Mouse (Mus musculus): ENCODE results near the gene Dnajc5. TPM values are rescaled to one million over a fixed set of nuclear protein-coding genes. Genes with fewer than 3 reads are reported as not detected.

The Dnajc5 gene
- polyA plus RNA-seq, 1 experiment = 52.7 TPM

DNA sequence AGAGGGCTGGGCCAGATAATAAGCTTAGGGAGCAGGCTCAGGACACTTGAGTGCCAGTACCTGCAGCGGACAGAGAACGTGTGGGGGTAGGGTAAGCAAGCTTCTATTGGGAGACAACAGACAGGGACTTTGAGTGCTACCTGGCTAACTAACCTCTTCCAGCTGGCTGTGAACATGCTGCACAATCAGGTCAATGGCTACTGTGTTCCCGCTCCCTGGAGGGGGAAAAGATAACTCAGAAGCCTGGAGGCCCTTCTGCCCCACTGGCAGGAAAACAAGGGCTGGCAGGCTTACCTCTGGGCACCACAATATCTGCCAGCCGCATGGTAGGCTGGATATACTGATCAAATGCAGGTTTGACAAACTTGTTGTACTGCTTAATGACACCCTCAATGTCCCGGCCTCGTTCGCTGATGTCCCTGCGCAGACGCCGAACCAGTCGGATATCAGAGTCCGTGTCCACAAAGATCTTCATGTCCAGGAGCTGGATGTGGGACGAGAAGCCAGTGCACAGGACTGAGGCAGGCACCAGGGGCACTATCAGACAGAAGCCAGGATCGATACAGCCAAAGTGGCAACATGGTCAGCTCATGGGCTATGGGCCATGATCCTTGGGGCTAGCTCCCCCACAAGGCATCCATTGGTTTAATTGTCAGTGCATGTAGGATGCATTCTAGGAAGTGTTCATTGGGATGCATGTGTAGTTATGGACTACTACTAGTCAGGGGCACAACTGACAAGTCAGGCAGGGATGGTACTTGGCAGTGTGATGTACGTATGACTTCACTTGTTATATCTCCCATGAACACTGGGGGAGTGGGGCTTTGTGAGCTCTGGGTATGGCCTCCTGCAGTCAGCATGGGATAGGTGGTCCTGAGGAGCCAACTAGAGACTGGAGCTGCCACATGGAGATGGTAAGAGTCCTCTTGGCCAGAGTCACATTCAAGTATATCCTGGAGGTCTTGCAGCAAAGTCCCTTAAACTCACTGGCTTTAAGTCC lies 52.9 kb downstream of the Dnajc5 start:
- peak; percentile 17 for DNase-seq (ENCODE audit: low spot score)

DNA sequence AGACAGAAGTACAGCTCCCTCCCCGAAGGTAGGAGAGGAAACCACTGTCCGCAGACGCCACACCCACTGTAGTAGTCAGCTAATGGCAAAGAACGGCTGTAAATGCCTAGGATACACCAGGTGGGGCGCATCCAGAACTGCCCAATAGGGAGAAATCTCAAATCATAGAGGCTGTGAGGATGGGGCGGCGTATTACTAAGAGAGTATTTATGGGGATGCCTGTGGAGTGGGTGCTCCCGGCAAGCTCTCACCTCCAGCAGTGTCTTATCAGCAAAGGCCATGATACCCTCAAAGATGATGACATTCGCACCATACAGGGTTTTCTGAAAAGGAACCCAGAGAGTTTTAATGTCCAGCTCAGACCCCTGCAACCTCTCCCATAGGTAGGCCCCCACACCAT lies 53.7 kb downstream of the Dnajc5 start:
- DNase-seq (ENCODE audit: low spot score) = peak; percentile 14

DNA sequence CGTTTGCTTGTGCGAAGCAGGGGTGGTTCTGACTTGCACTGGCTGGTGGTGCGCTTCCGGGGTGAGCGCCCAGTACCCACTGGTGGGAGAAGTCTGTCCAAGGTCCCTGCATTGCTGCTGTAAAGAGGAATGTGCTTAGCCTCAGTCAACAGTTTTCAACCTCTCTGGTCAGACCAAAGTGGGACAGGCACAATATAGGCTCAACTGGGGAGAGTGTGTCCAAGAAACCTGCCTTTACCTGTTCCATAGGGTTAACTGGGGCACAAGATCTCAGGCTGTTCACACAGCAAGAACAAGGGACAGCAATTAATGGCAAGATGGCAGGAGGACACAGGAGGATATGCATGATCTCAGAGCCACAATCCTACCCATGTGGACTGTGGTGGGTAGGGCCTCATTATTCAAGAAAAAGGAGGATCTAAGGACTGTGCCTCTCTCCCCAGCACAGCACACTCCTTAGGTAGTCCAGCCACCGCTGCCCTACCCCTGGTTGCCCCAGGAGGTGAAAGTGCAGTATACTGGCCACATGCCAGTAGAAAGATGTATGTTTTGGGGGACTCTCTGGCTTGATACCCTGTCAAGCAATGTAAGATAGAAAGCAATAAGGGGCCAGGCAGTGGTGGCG lies 54.7 kb downstream of the Dnajc5 start:
- DNase-seq (ENCODE audit: low spot score) = peak; percentile 14

DNA sequence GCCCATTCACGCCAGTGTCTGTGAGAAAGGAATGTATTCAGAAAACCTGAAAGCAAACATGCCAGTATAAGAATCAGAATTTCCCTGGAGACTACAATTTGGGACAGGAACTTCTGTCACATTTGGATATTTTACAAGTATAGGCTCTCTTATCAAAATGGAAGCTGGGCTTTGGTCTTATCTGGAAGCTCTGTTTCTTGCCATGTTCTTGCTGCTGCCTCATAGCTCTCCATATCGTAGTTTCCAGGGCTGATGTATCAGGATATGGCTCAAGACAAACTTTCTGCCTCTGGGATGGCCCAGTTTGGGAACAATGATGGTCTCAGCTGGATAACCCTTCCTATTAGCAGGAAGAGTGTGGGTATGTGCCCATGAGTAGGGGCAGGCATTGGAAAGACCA lies 56.3 kb downstream of the Dnajc5 start:
- peak; percentile 7 for DNase-seq (ENCODE audit: low spot score)

DNA sequence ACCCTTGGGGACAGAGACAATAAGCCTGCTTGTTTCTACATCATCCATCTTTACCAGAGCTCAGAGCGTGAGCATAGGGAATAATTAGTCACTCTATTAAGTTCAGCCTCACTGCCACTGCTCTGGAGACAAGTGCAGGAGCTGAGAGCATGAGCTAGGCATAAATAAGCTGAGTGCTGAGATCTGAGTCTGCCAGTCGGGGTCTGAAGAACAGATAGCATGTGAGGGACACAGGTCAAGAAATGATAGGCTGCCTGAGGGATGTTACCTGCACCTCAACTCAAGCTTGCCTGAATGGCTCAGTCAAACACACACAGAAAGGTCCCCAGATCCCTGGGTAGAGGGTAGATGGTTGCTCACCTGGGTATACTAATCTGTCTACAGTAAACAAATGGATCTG lies 56.8 kb downstream of the Dnajc5 start:
- DNase-seq (ENCODE audit: low spot score) = peak; percentile 10

DNA sequence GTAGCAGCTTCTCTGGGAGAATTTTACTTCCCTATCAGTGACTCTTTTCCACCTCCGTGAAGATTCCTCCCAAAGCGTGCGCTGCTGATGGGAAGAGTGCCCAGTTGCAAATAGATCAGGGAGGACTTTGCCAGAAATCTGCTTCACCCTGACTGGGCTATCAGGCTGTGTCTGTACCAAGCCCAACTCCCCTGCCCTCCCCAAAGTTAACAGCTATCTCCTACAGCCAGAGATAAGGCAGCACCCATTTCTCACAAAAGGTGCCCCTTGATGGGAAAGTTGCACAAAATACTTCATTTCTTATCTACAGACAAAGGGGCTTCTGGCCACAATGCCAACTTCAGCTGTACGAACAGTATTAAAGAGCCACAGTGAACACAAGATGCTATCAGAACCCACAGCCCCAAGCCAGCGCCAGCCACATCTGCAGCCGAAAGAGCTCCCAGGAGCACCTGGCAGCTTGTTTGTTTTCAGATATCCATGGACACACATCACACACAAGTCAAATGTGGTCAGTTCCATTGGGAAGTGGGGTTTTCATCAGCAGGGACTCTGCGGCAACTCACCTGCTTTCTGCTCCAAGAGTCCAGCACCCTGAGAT lies 57.8 kb downstream of the Dnajc5 start:
- peak; percentile 15 for DNase-seq (ENCODE audit: low spot score)

DNA sequence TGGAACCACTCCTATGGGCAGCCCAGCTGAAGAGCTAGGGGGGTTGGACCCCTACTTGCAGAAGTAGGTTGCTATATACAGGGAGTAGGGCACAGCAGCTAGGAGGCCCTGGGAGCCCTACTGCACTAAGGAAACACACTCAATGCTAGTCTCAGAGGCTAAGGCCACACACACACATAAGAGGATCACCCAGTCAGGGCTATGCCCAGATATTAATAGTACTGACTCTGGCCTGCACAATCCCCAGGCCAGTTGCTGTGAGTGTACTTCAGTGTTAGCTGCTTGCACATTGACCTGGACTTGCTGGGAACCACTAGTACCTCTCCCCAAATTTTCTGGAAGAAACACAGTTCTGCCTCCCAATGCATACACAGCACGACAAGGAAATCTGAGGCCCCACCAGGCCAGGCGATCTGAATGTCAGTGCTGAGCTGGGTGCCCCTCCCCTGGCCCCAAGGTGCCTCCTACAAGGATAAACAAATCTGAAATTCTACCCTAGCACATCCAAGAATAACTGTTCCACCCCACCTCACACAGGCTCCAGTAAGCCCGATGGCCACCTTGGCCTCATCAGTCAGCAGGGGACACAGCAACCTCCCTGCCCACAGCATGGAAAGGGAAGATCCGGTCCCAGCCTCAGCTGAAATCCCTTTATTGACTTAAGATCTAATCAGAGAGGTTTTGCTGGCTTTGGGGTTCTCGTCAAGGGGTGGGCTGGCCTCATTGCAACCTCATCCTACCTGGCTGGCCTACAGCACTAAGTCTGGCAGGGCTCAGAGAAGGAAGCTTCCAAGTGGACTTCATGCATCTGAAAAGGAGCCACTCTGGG lies 58.7 kb downstream of the Dnajc5 start:
- peak; percentile 18 for DNase-seq (ENCODE audit: low spot score)

DNA sequence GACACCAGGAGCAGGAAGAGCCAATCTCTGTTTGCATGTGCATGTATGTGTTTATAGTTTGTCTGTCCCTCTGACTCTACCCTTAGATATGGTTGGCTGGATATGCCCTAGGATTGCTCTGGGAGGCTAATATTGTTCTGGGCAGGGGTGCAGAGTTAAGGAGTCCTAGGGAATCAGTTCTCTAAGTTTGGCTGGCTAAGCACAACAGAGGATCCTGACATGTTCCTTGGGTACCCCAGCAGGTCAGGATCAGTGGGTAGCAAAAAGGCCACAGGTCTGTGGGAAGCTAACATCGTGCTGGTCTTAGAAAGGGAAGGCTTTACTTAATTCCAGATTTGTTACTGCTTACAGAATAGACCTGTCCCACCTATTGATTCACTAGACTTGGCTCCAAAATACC lies 59.4 kb downstream of the Dnajc5 start:
- no peak for DNase-seq (ENCODE audit: low spot score)

DNA sequence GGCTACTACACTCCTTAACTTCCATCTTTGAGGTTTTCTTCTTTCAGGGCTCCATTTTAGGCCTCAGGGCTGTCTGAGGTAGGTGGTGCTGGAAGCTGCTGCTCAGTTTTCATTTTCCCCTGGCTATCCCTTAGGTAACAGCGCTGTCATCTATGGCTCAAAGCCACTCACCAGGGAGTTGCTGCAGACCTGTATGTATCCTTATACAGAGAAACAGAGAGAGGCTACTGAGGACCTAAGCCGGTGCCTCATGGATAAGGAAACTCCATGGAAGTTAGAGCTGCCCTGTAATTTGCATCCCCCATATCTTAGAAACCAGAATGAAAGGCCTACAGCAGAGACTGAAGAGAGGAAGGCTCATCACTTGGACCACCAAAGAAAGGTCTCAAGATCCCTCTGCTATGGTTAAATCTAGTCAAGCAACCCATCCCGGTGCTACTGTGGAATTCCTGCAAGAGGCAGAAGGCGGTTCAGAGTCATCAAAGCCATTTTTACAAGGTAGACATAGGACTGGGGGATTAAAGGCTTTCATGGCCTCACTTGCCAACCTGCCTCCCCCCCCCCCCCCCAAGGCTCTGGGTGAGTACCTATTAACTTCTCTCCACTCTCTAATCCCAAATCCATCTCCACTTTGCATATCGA lies 60.0 kb downstream of the Dnajc5 start:
- no peak for DNase-seq (ENCODE audit: low spot score)

DNA sequence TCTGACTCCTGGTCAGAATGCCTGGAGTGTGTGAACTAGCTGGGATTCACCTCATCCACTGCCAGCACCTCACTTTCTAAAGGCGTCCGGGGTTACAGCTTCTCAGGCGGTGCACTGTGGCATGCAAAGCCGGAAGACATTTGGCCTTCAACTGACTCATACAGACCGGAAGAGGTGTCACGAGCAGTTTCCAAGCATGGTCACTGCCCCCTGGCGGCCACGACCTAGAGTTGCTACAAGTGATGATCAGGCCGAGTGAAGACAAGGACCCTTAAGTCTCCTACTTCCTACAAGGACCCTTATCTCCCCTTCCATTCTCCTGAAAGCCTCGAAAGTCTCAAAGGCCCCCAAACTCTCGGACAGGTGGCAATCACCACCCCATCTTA lies 60.7 kb downstream of the Dnajc5 start:
- peak; percentile 64 for DNase-seq (ENCODE audit: low spot score)

DNA sequence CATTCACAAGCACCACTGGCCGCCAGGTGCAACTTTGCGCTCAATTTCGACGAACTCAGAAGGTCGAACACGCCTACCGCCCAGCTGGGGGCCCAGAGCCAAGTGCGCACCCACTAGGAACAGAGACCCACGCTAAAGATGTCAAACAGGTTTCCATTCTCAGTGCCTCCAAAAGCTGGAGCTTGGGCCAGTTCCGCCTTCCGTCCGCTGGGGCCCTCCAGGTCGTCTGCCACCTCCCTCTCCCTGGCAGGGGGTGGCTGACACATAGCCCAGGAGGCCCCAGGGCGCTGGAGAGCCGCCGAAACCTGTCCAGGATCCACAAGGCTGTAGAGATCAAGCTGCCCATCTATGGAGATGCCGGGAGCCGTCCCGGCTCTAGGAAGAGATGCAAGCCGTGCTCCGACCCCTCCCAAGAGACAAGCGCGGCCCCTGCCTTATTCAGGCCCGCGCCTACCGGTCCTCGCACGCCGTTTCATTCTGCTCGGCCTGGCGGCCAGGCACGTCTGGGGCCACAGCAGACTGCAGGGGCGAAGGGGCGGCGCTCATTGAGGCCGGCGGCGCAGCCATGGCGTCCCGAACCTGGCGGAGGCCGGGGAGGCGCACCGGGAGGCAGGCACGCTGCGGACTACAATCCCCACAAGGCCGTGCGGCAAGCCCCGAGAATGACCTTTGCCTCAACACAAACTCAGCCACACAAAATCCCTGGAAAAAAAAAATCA lies 61.3 kb downstream of the Dnajc5 start:
- peak; percentile 79 for DNase-seq (ENCODE audit: low spot score)

DNA sequence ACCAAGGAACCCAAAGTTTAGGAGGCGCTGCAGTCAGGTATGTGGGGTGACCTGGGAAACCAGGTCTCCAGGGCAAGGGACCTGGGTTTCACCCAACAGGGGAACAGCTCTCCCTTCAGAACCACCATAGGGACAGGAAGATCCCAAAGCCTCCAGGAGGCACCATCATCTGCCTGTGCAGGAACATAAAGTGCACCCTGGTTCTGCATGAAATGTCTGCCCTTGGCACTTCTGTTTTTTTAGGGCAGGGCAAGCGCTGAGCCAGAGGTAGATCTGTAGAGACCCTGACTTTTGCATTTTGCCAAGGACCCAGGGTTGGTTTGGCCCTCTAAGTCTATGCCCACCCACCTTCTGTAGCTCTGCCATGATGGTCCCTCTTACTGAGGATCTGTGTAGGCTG lies 62.1 kb downstream of the Dnajc5 start:
- DNase-seq (ENCODE audit: low spot score) = peak; percentile 22

DNA sequence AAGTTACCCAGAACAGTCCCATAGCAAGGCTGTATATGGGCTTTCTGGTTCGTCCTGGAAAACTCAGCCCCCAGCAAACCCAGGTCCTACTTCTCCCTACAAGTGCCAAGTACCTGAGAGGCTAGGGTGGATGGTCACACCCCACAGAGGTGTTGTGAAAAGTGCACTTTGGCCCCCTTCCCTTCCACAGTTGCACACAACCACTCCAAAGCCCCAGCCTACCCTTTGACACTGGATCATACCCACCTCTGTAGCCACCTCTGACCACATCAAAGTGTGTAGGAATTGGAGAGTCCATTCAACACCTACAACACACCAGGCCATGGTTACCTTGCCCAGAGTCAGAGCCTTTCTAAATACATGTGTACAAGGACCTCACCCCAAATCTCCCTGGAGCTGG lies 62.7 kb downstream of the Dnajc5 start:
- no peak for DNase-seq (ENCODE audit: low spot score)

DNA sequence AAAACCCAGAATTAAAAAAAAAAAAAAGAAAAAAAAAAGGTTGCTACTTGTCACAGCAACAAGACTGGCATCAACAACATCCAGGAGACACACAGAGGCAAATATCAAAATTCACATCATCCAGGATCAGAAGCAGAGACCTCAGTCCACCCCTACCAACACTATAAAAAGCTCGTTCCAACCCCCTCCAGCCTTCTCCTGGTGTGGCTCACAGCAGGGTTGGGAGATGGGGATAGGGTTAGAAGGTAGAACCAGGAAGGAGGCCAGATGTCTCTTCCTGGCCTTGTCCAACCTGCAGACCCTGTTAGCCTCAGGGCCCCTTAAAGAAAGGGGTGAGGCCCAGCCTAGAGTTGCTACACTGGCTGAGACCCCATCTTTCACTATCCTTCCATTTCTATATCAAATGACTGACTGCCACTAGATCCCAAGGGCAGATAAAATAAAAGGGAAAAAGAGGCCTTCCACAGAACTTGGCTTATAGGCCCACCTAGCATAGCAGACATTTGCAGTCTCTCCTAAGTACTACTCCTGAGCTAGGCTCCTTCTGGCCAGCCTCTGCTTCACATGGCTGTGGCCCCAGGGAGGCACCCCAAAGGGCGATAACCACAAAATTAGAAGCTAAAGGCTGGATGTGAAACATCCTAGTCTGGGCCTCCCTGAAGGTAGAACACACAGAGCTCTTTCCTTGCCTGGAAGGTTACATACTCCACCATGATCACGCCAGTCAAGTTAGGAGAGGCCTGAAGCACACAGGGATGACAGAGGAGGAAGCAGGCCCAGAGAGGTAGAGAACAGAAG lies 63.4 kb downstream of the Dnajc5 start:
- DNase-seq (ENCODE audit: low spot score) = no peak

DNA sequence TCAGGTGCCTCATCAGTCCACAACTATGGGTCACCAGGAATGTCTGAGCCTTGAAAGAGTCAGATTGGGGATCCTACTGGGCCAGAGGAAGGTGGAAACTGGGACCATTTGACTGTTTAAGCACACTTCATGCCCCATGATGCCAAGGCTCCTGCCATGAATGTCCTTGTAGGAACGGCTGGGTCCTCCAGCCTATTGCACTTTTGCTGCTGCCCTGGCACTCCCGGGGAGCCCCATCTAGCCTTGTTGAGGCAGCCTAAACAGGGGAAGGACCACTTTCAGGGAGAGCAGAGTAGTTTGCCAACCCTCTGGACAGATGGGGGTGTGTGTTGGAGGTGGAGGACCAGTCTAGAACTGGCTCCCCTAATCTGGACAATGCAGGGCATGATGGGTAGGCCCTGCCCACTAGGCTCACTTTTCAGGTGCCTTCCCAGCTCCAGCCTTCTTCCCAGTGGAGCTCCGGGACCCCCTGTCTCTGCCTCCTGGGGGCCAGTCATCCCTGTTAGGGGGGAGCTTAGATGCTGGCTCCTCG lies 64.2 kb downstream of the Dnajc5 start, which contains the start of gene Uckl1:
Uckl1 (minus strand) TSS at position 482 of the 532 bp plus-strand sequence.
- peak; percentile 20 for DNase-seq (ENCODE audit: low spot score)

DNA sequence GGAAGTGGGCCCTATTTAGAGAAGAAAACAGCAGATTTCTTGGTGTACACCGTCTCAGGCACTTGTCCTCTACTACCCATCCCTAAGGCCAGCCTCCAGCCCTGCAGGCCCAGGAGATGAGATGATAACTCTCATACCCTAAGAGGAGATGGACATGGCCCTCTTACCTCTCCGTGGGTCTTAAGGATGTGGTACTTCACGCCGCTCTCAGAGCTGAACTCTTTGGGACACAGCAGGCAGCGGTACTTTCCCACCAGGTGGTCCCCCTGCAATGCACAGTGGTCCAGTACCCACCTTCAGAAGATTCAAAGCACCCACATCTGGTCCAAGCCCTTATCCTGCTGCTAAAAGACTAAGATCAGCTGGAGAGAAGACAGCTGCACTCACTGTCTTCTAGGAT lies 65.2 kb downstream of the Dnajc5 start:
- DNase-seq (ENCODE audit: low spot score) = peak; percentile 14

DNA sequence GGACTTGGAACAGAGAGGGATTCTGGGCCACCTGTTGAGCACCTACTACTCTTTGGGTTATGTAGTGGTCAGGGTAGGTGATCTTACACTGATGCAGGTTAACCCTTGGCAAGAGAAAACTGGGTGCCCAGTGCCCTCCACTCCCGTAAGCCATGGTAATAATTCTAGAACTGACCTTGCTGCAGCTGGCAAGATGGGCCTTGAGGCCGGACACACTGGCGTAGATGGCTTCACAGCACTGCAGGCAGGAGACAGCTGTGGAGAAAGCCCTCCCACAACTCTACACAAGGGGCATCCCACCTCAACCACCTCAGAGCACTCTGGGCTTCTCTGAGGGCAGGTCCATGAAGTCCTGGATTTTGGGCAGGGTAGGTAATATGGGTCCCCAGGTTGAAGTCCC lies 65.8 kb downstream of the Dnajc5 start:
- DNase-seq (ENCODE audit: low spot score) = peak; percentile 10

DNA sequence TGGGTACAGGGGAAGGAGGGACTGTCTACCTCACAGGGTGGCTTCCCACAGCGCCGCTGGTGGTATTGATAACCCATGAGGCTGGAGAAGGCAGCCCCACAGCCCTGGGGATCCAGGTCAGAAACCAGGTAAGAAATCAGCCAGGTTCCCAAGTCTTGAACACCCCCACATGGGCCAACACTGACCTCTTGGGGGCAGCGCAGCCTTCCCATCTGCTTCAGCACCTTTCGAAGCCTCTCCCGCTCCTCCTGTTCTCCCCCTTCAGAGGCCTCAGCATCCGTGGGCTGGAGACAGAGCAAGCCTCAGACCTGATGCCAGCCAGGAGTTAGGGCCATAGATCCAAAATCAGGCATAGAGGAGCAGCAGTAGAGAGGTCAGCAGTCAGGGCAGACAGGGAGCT lies 67.5 kb downstream of the Dnajc5 start:
- DNase-seq (ENCODE audit: low spot score) = peak; percentile 17

DNA sequence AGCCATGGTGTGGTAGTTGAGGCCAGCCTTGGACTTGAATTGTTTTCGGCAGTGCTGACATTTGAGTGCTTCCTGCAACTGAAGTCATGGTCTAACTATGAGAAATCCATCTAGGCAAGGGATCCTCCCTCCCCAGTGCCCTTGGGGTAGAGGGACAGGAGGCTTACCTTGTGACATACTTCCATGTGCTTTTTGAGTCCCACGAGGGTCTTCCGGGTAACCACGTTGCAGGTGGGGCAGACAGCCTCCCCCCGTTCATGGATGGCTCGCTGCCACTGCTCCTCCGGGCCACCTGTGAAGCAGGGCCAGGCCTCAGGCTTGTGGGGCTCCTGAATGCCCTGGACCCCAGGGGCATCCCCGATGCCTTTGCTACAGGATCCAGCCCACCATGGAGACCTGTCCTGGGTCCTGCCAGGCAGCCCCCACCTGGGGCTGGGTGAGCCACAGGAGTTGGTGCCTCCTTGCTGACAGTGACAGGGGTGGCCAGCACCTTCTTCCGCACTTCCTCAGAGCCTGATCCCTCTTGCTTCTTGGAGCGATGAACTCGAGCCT lies 68.0 kb downstream of the Dnajc5 start:
- peak; percentile 17 for DNase-seq (ENCODE audit: low spot score)
